Mouse (Mus musculus): ENCODE measurements around the gene Cdc6. TPM values are rescaled to one million over a fixed set of nuclear protein-coding genes. Genes with fewer than 3 reads are reported as not detected.
"Not testable (repeated sequence)": the region's sequence is repeated elsewhere in the genome, so short reads cannot be mapped to it uniquely, and the experiment has no call there.

The Cdc6 gene
- total RNA-seq, 2 experiments from 2014 or later: 3.3 to 3.6 TPM

GRCm38 (mm10) chr11:98930127-98930601, 22.6 kb downstream of the Cdc6 start:
- intact Hi-C loops (cut with DNase I): loop anchor here (5.0 kb wide), 1 partner anchor 192 kb away; no protein-coding TSS in a partner anchor
- DNase-seq: peak; percentile 71 to 75

GRCm38 (mm10) chr11:98930773-98931512, 23.3 kb downstream of the Cdc6 start:
- intact Hi-C loops (cut with DNase I): loop anchor here (5.0 kb wide), 1 partner anchor 191 kb away; no protein-coding TSS in a partner anchor
- peak; percentile 71 to 79 for DNase-seq

- DNase-seq: peak; percentile 67 to 73
- intact Hi-C loops (cut with DNase I): loop anchor here (5.0 kb wide), 1 partner anchor 191 kb away; no protein-coding TSS in a partner anchor
These were observed 24.1 kb downstream of the Cdc6 start for GRCm38 (mm10) chr11:98931513-98932292.

- DNase-seq: peak in 1 of 2 experiments; percentile 66
- intact Hi-C loops (cut with DNase I): loop anchor here (1.0 to 5.0 kb wide), 2 partner anchors 40 to 190 kb away; no protein-coding TSS in a partner anchor
These were observed 24.9 kb downstream of the Cdc6 start for GRCm38 (mm10) chr11:98932293-98933091.

GRCm38 (mm10) chr11:98933151-98933550, 25.6 kb downstream of the Cdc6 start:
- intact Hi-C loops (cut with DNase I): loop anchor here (1.0 to 5.0 kb wide), 2 partner anchors 39 to 189 kb away; no protein-coding TSS in a partner anchor
- peak; percentile 86 to 87 for DNase-seq

GRCm38 (mm10) chr11:98933847-98934246, 26.2 kb downstream of the Cdc6 start:
- not testable (repeated sequence) for DNase-seq
- intact Hi-C loops (cut with DNase I): loop anchor here (1.0 to 5.0 kb wide), 2 partner anchors 38 to 188 kb away; no protein-coding TSS in a partner anchor

GRCm38 (mm10) chr11:98934367-98934766, 26.8 kb downstream of the Cdc6 start:
- intact Hi-C loops (cut with DNase I): loop anchor here (5.0 kb wide), 1 partner anchor 188 kb away; no protein-coding TSS in a partner anchor
- DNase-seq: no peak

- intact Hi-C loops (cut with DNase I): no loop called here
- peak in 1 of 2 experiments; percentile 5 for DNase-seq
These were observed 27.5 kb downstream of the Cdc6 start for GRCm38 (mm10) chr11:98935123-98935522.

GRCm38 (mm10) chr11:98936170-98936569, 28.6 kb downstream of the Cdc6 start:
- DNase-seq: peak; percentile 90
- intact Hi-C loops (cut with DNase I): loop anchor here (2.0 kb wide), 1 partner anchor 25 kb away; no protein-coding TSS in a partner anchor

GRCm38 (mm10) chr11:98936606-98937409, 29.2 kb downstream of the Cdc6 start:
- DNase-seq: peak; percentile 61 to 64
- intact Hi-C loops (cut with DNase I): loop anchor here (2.0 kb wide), 1 partner anchor 24 kb away; no protein-coding TSS in a partner anchor

GRCm38 (mm10) chr11:98937410-98937913, 29.9 kb downstream of the Cdc6 start:
- intact Hi-C loops (cut with DNase I): loop anchor here (2.0 kb wide), 1 partner anchor 23 kb away; no protein-coding TSS in a partner anchor
- DNase-seq: peak; percentile 92 to 93

GRCm38 (mm10) chr11:98937914-98938694, 30.5 kb downstream of the Cdc6 start:
- peak; percentile 74 for DNase-seq
- intact Hi-C loops (cut with DNase I): loop anchor here (2.0 kb wide), 1 partner anchor 23 kb away; no protein-coding TSS in a partner anchor

GRCm38 (mm10) chr11:98938701-98939083, 31.1 kb downstream of the Cdc6 start:
- no peak for DNase-seq
- intact Hi-C loops (cut with DNase I): no loop called here

GRCm38 (mm10) chr11:98939084-98939952, 31.7 kb downstream of the Cdc6 start:
- DNase-seq: no peak
- intact Hi-C loops (cut with DNase I): no loop called here

GRCm38 (mm10) chr11:98939953-98940641, 32.5 kb downstream of the Cdc6 start:
- peak; percentile 49 to 53 for DNase-seq
- intact Hi-C loops (cut with DNase I): loop anchor here (2.0 kb wide), 1 partner anchor 15 kb away; no protein-coding TSS in a partner anchor

GRCm38 (mm10) chr11:98940776-98941175, 33.2 kb downstream of the Cdc6 start:
- intact Hi-C loops (cut with DNase I): loop anchor here (2.0 kb wide), 1 partner anchor 14 kb away; no protein-coding TSS in a partner anchor
- peak; percentile 32 to 41 for DNase-seq
